Mouse (Mus musculus): ENCODE results near the gene Gm42878. TPM values are rescaled to one million over a fixed set of nuclear protein-coding genes. Genes with fewer than 3 reads are reported as not detected.
"Not testable (repeated sequence)": the region's sequence is repeated elsewhere in the genome, so short reads cannot be mapped to it uniquely, and the experiment has no call there.

The Gm42878 gene
- polyA plus RNA-seq, 1 experiment from 2014 or later = 0.46 TPM

GRCm38 (mm10) chr5:121526526-121526925, 18.8 kb downstream of the Gm42878 start:
- Histone ChIP-seq H3K27ac (no peak overlapping the region), H3K4me3 (no peak overlapping the region), H3K27me3 (no peaks in the 10 kb centered on the region), H3K36me3 (peaks cover 80% of the 10 kb centered on the region), H3K9ac (no peak overlapping the region), H3K4me1 (no peaks in the 10 kb centered on the region), H3K4me2 (replicated peaks) (no peak overlapping the region), H3K9me3 (no peaks in the 10 kb centered on the region)
- 88% methylated on average over 7 of the region's 7 CpGs for WGBS
- no peak for ATAC-seq (ENCODE audit: insufficient number of reproducible peaks, insufficient read depth, low FRiP score, low TSS enrichment)

- H3K36me3 ChIP-seq = peaks cover 80% of the 10 kb centered on the region
- WGBS = 82% methylated on average over 14 of the region's 14 CpGs
Observed at GRCm38 (mm10) chr5:121525774-121526450, 19.4 kb downstream of the Gm42878 start.

GRCm38 (mm10) chr5:121519758-121520157, 25.5 kb downstream of the Gm42878 start:
- not testable (repeated sequence) for H3K9ac ChIP-seq; ATAC-seq (ENCODE audit: insufficient number of reproducible peaks, insufficient read depth, low FRiP score, low TSS enrichment); H3K4me3 ChIP-seq; H3K27ac ChIP-seq; H3K4me1 ChIP-seq; H3K4me2 ChIP-seq (replicated peaks); H3K9me3 ChIP-seq; H3K27me3 ChIP-seq
- H3K36me3 ChIP-seq = peaks cover 48% of the 10 kb centered on the region
- WGBS = 92% methylated on average over 10 of the region's 17 CpGs

More at GRCm38 (mm10) chr5:121525774-121526450, 19.4 kb downstream of the Gm42878 start:
- no peak overlapping the region for H3K27ac ChIP-seq
- no peak overlapping the region for H3K4me3 ChIP-seq
- ATAC-seq (ENCODE audit: insufficient number of reproducible peaks, insufficient read depth, low FRiP score, low TSS enrichment) = no peak
- no peak overlapping the region for H3K4me2 ChIP-seq (replicated peaks)
- no peaks in the 10 kb centered on the region for H3K9me3 ChIP-seq
- H3K27me3 ChIP-seq = no peaks in the 10 kb centered on the region
- no peak overlapping the region for H3K9ac ChIP-seq
- H3K4me1 ChIP-seq = no peaks in the 10 kb centered on the region

- Histone ChIP-seq H3K4me3 (no peak overlapping the region), H3K27me3 (no peaks in the 10 kb centered on the region), H3K36me3 (peaks cover 40% of the 10 kb centered on the region), H3K9me3 (no peaks in the 10 kb centered on the region), H3K4me2 (replicated peaks) (no peak overlapping the region), H3K4me1 (no peaks in the 10 kb centered on the region), H3K9ac (no peak overlapping the region), H3K27ac (no peak overlapping the region)
- ATAC-seq (ENCODE audit: insufficient number of reproducible peaks, insufficient read depth, low FRiP score, low TSS enrichment) = no peak
- WGBS = 92% methylated on average over 9 of the region's 9 CpGs
Observed at GRCm38 (mm10) chr5:121518983-121519382, 26.3 kb downstream of the Gm42878 start.

GRCm38 (mm10) chr5:121510009-121510408, 35.3 kb downstream of the Gm42878 start:
- ATAC-seq (ENCODE audit: insufficient number of reproducible peaks, insufficient read depth, low FRiP score, low TSS enrichment) = no peak
- Histone ChIP-seq H3K27ac (no peak overlapping the region), H3K27me3 (no peaks in the 10 kb centered on the region), H3K4me2 (replicated peaks) (no peak overlapping the region), H3K9ac (no peak overlapping the region), H3K9me3 (no peaks in the 10 kb centered on the region), H3K36me3 (no peaks in the 10 kb centered on the region), H3K4me1 (no peaks in the 10 kb centered on the region), H3K4me3 (no peak overlapping the region)
- WGBS = 85% methylated on average over 7 of the region's 7 CpGs

GRCm38 (mm10) chr5:121506846-121507245, 38.4 kb downstream of the Gm42878 start:
- H3K36me3 ChIP-seq = no peaks in the 10 kb centered on the region
- no peaks in the 10 kb centered on the region for H3K27me3 ChIP-seq
- no peak overlapping the region for H3K9ac ChIP-seq
- no peaks in the 10 kb centered on the region for H3K9me3 ChIP-seq
- no peak overlapping the region for H3K27ac ChIP-seq
- H3K4me3 ChIP-seq = no peak overlapping the region
- H3K4me2 ChIP-seq (replicated peaks) = no peak overlapping the region
- ATAC-seq (ENCODE audit: insufficient number of reproducible peaks, insufficient read depth, low FRiP score, low TSS enrichment) = no peak
- 95% methylated on average over 1 of the region's 1 CpGs for WGBS
- no peaks in the 10 kb centered on the region for H3K4me1 ChIP-seq

- no peak for ATAC-seq (ENCODE audit: insufficient number of reproducible peaks, insufficient read depth, low FRiP score, low TSS enrichment)
- Histone ChIP-seq H3K27ac (no peak within 1 kb of the TSS), H3K9me3 (no peaks in the 10 kb centered on the region), H3K9ac (no peak within 1 kb of the TSS), H3K4me2 (replicated peaks) (no peak within 1 kb of the TSS), H3K27me3 (no peaks in the 10 kb centered on the region), H3K4me3 (no peak within 1 kb of the TSS), H3K4me1 (no peaks in the 10 kb centered on the region), H3K36me3 (no peaks in the 10 kb centered on the region)
- WGBS = 72% methylated on average over 3 of the region's 3 CpGs
Observed at GRCm38 (mm10) chr5:121503231-121503630, 42.1 kb downstream of the Gm42878 start, which contains the start of gene Adam1b. Adam1b (minus strand) TSS chr5:121503435.

GRCm38 (mm10) chr5:121501424-121501996, 43.8 kb downstream of the Gm42878 start:
- 75% methylated on average over 11 of the region's 17 CpGs for WGBS
- H3K4me1 ChIP-seq; H3K4me2 ChIP-seq (replicated peaks); ATAC-seq (ENCODE audit: insufficient number of reproducible peaks, insufficient read depth, low FRiP score, low TSS enrichment); H3K27ac ChIP-seq; H3K4me3 ChIP-seq; H3K9me3 ChIP-seq; H3K27me3 ChIP-seq; H3K9ac ChIP-seq; H3K36me3 ChIP-seq: not testable (repeated sequence)

GRCm38 (mm10) chr5:121500719-121501118, 44.6 kb downstream of the Gm42878 start:
- WGBS = 72% methylated on average over 7 of the region's 7 CpGs
- Histone ChIP-seq H3K4me2 (replicated peaks) (no peak overlapping the region), H3K4me3 (no peak overlapping the region), H3K27me3 (no peaks in the 10 kb centered on the region), H3K9me3 (no peaks in the 10 kb centered on the region), H3K4me1 (no peaks in the 10 kb centered on the region), H3K36me3 (no peaks in the 10 kb centered on the region), H3K9ac (no peak overlapping the region), H3K27ac (no peak overlapping the region)
- ATAC-seq (ENCODE audit: insufficient number of reproducible peaks, insufficient read depth, low FRiP score, low TSS enrichment) = no peak

- no peak overlapping the region for H3K4me2 ChIP-seq (replicated peaks)
- no peak overlapping the region for H3K27ac ChIP-seq
- no peaks in the 10 kb centered on the region for H3K9me3 ChIP-seq
- H3K4me3 ChIP-seq = no peak overlapping the region
- no peaks in the 10 kb centered on the region for H3K27me3 ChIP-seq
- H3K9ac ChIP-seq = no peak overlapping the region
- 59% methylated on average over 8 of the region's 8 CpGs for WGBS
- no peaks in the 10 kb centered on the region for H3K4me1 ChIP-seq
- ATAC-seq (ENCODE audit: insufficient number of reproducible peaks, insufficient read depth, low FRiP score, low TSS enrichment) = no peak
- no peaks in the 10 kb centered on the region for H3K36me3 ChIP-seq
Observed at GRCm38 (mm10) chr5:121493305-121493704, 52.0 kb downstream of the Gm42878 start.

GRCm38 (mm10) chr5:121484801-121485200, 60.5 kb downstream of the Gm42878 start:
- ATAC-seq (ENCODE audit: insufficient number of reproducible peaks, insufficient read depth, low FRiP score, low TSS enrichment) = no peak
- WGBS = 82% methylated on average over 5 of the region's 5 CpGs
- Histone ChIP-seq H3K4me1 (no peaks in the 10 kb centered on the region), H3K27ac (no peak overlapping the region), H3K9me3 (no peaks in the 10 kb centered on the region), H3K4me3 (no peak overlapping the region), H3K27me3 (no peaks in the 10 kb centered on the region), H3K9ac (no peak overlapping the region), H3K36me3 (no peaks in the 10 kb centered on the region), H3K4me2 (replicated peaks) (no peak overlapping the region)

- 34% methylated on average over 3 of the region's 3 CpGs for WGBS
- Histone ChIP-seq H3K27me3 (no peaks in the 10 kb centered on the region), H3K4me3 (no peak overlapping the region), H3K9ac (no peak overlapping the region), H3K36me3 (no peaks in the 10 kb centered on the region), H3K27ac (no peak overlapping the region), H3K9me3 (no peaks in the 10 kb centered on the region), H3K4me1 (no peaks in the 10 kb centered on the region), H3K4me2 (replicated peaks) (no peak overlapping the region)
- ATAC-seq (ENCODE audit: insufficient number of reproducible peaks, insufficient read depth, low FRiP score, low TSS enrichment) = no peak
Observed at GRCm38 (mm10) chr5:121477680-121478079, 67.6 kb downstream of the Gm42878 start.

All from embryonic facial prominence, embryonic 12.5 days (tissue).